Mouse (Mus musculus): Measurements from ENCODE around the gene Olfr702. TPM values are rescaled to one million over a fixed set of nuclear protein-coding genes. Genes with fewer than 3 reads are reported as not detected.

Olfr702 gene
- not detected for polyA plus RNA-seq (2014; fragmentation: Illumina TruSeq; extraction: RNeasy Lipid Tissue Mini Kit (QIAGEN cat#74804))

DNA sequence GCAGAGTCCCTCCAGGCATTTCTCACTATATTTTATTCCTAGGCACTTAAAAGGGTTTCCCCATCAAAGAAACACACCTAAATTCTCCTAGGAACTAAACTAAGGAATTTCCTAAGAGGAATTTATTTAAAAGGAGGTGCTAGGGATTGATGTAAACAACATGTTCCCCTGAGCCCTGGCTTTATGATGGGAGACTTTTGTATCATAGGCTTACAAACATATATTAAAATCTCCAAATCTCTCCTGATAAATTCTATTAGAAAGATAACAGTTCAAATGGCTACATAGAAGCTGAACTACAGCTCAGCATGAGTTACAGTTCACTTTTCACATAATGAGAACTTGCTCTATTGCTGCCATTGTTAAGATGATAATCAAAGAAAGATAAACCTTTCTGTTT, at the start of gene Olfr702:
Gene Olfr702 (minus strand): TSS at position 101 of the 400 bp plus-strand sequence.

GRCm38 (mm10) chr7:106876791-106877190, 43.1 kb upstream of the Olfr702 start, which contains the start of gene Olfr705:
Gene Olfr705 (minus strand): TSS chr7:106876891.

DNA sequence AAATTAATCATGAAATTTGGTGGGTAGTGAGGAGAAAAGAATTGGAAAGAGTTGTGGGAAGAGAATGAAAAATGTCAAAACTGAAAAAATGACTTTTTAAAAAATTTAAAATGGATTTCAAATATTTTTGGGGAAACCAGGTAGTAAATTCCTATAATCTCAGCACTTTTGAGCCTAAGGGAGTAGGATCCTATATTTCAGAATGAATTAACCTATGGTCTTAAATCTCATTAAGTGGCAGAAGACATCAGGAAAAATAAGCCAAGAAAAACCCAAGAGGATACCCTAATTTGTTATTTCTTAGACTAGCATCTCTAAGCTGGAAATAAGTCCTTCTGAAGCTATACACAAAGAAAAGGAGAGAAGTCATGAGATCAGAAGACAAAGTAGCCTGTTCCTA, 29.2 kb upstream of the Olfr702 start, which contains the start of gene Olfr704:
Gene Olfr704 (plus strand): TSS at position 301 of the 400 bp plus-strand sequence.

GRCm38 (mm10) chr7:106843060-106843459, 9.4 kb upstream of the Olfr702 start, which contains the start of gene Olfr703:
Gene Olfr703 (plus strand): TSS chr7:106843360.

DNA sequence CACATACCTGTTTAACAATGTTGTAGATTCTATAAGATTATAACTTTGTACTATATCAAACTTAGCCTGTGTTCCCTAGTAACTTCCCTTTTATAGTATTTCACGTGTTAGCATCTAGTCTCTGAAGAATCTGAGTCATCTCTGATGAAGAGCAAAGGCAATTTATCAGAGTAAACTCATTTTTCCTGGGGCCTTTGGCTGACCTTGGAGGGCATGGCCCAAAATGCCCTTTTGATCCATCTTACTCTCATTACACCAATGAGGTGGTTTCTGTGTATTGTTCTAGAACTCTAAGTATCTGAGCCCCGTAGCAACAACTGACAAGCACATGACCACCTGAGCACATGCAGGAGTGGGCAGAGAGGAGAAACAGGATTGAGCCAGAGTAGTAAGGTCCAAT, 19.9 kb downstream of the Olfr702 start, which contains the start of gene Olfr701:
Gene Olfr701 (plus strand): TSS at position 301 of the 400 bp plus-strand sequence.

GRCm38 (mm10) chr7:106808734-106809133, 25.0 kb downstream of the Olfr702 start, which contains the start of gene Olfr700:
Gene Olfr700 (minus strand): TSS chr7:106808834.

GRCm38 (mm10) chr7:106793098-106793497, 40.6 kb downstream of the Olfr702 start, which contains the start of gene Olfr699:
Gene Olfr699 (minus strand): TSS chr7:106793198.

Other genes with a start within 250 kb of the Olfr702 start
- not detected for gene Olfr693, start 153.3 kb downstream of the Olfr702 start, polyA plus RNA-seq (2014; fragmentation: Illumina TruSeq; extraction: RNeasy Lipid Tissue Mini Kit (QIAGEN cat#74804))
- gene Olfr694, start 142.1 kb downstream of the Olfr702 start, polyA plus RNA-seq (2014; fragmentation: Illumina TruSeq; extraction: RNeasy Lipid Tissue Mini Kit (QIAGEN cat#74804)): not detected
- gene Olfr695, start 117.5 kb downstream of the Olfr702 start, polyA plus RNA-seq (2014; fragmentation: Illumina TruSeq; extraction: RNeasy Lipid Tissue Mini Kit (QIAGEN cat#74804)): not detected
- gene Olfr697, start 91.5 kb downstream of the Olfr702 start, polyA plus RNA-seq (2014; fragmentation: Illumina TruSeq; extraction: RNeasy Lipid Tissue Mini Kit (QIAGEN cat#74804)): not detected
- gene Olfr698, start 78.5 kb downstream of the Olfr702 start, polyA plus RNA-seq (2014; fragmentation: Illumina TruSeq; extraction: RNeasy Lipid Tissue Mini Kit (QIAGEN cat#74804)): not detected
- not detected for gene Olfr699, start 40.7 kb downstream of the Olfr702 start, polyA plus RNA-seq (2014; fragmentation: Illumina TruSeq; extraction: RNeasy Lipid Tissue Mini Kit (QIAGEN cat#74804))
- not detected for gene Olfr700, start 25.1 kb downstream of the Olfr702 start, polyA plus RNA-seq (2014; fragmentation: Illumina TruSeq; extraction: RNeasy Lipid Tissue Mini Kit (QIAGEN cat#74804))
- gene Olfr701, start 19.8 kb downstream of the Olfr702 start, polyA plus RNA-seq (2014; fragmentation: Illumina TruSeq; extraction: RNeasy Lipid Tissue Mini Kit (QIAGEN cat#74804)): 0.14 TPM
- not detected for gene Olfr703, start 9.5 kb upstream of the Olfr702 start, polyA plus RNA-seq (2014; fragmentation: Illumina TruSeq; extraction: RNeasy Lipid Tissue Mini Kit (QIAGEN cat#74804))
- not detected for gene Olfr704, start 29.3 kb upstream of the Olfr702 start, polyA plus RNA-seq (2014; fragmentation: Illumina TruSeq; extraction: RNeasy Lipid Tissue Mini Kit (QIAGEN cat#74804))
- not detected for gene Olfr705, start 43.0 kb upstream of the Olfr702 start, polyA plus RNA-seq (2014; fragmentation: Illumina TruSeq; extraction: RNeasy Lipid Tissue Mini Kit (QIAGEN cat#74804))
- not detected for gene Olfr706, start 54.3 kb upstream of the Olfr702 start, polyA plus RNA-seq (2014; fragmentation: Illumina TruSeq; extraction: RNeasy Lipid Tissue Mini Kit (QIAGEN cat#74804))
- not detected for gene Olfr707, start 67.3 kb upstream of the Olfr702 start, polyA plus RNA-seq (2014; fragmentation: Illumina TruSeq; extraction: RNeasy Lipid Tissue Mini Kit (QIAGEN cat#74804))
- gene Olfr1532-ps1, start 74.1 kb upstream of the Olfr702 start, polyA plus RNA-seq (2014; fragmentation: Illumina TruSeq; extraction: RNeasy Lipid Tissue Mini Kit (QIAGEN cat#74804)): not detected
- gene Olfr709-ps1, start 98.3 kb upstream of the Olfr702 start, polyA plus RNA-seq (2014; fragmentation: Illumina TruSeq; extraction: RNeasy Lipid Tissue Mini Kit (QIAGEN cat#74804)): not detected
- not detected for gene Olfr710, start 114.4 kb upstream of the Olfr702 start, polyA plus RNA-seq (2014; fragmentation: Illumina TruSeq; extraction: RNeasy Lipid Tissue Mini Kit (QIAGEN cat#74804))
- not detected for gene Olfr6, start 130.0 kb upstream of the Olfr702 start, polyA plus RNA-seq (2014; fragmentation: Illumina TruSeq; extraction: RNeasy Lipid Tissue Mini Kit (QIAGEN cat#74804))
- gene Olfr711, start 141.6 kb upstream of the Olfr702 start, polyA plus RNA-seq (2014; fragmentation: Illumina TruSeq; extraction: RNeasy Lipid Tissue Mini Kit (QIAGEN cat#74804)): not detected
- not detected for gene Olfr2, start 172.2 kb upstream of the Olfr702 start, polyA plus RNA-seq (2014; fragmentation: Illumina TruSeq; extraction: RNeasy Lipid Tissue Mini Kit (QIAGEN cat#74804))
- gene Olfr713, start 197.3 kb upstream of the Olfr702 start, polyA plus RNA-seq (2014; fragmentation: Illumina TruSeq; extraction: RNeasy Lipid Tissue Mini Kit (QIAGEN cat#74804)): not detected
- not detected for gene Olfr714, start 237.1 kb upstream of the Olfr702 start, polyA plus RNA-seq (2014; fragmentation: Illumina TruSeq; extraction: RNeasy Lipid Tissue Mini Kit (QIAGEN cat#74804))